Mouse (Mus musculus) midbrain, embryonic 12.5 days (tissue): ENCODE data around the gene Mtif2. TPM values are rescaled to one million over a fixed set of nuclear protein-coding genes. Genes with fewer than 3 reads are reported as not detected.

Experiments
- ATAC-seq: fragments of 200-750 bp; cut with Nextera tagmentation; 2 replicates; pipeline ENCODE4 v1.8.0; 2017; ENCODE audit warnings: low read depth, moderate TSS enrichment, moderate library complexity; ENCODE audit not compliant: low FRiP score
- H3K27ac ChIP-seq: fragments of 300-500 bp; sonication (generic); replicated peaks from 2 replicates; pipeline ENCODE4 v1.5.1; 2016; ENCODE audit warnings: mild to moderate bottlenecking
- H3K27me3 ChIP-seq: fragments of 300-500 bp; sonication (generic); 2 replicates; pipeline ENCODE4 v1.6.1; 2016; ENCODE audit warnings: mild to moderate bottlenecking
- H3K36me3 ChIP-seq: fragments of 300-500 bp; sonication (generic); 2 replicates; pipeline ENCODE4 v1.6.1; 2016
- H3K4me1 ChIP-seq: fragments of 300-500 bp; sonication (generic); 2 replicates; pipeline ENCODE4 v1.6.1; 2016
- H3K4me2 ChIP-seq: fragments of 300-500 bp; sonication (generic); replicated peaks from 2 replicates; pipeline ENCODE4 v1.6.1; 2016; ENCODE audit warnings: mild to moderate bottlenecking, moderate library complexity
- H3K4me3 ChIP-seq: fragments of 300-500 bp; sonication (generic); 2 replicates; pipeline ENCODE4 v1.5.1; 2016; ENCODE audit warnings: mild to moderate bottlenecking
- H3K9ac ChIP-seq: fragments of 300-500 bp; sonication (generic); replicated peaks from 2 replicates; pipeline ENCODE4 v1.6.1; 2016; ENCODE audit warnings: mild to moderate bottlenecking, moderate library complexity
- H3K9me3 ChIP-seq: fragments of 300-500 bp; sonication (generic); 2 replicates; pipeline ENCODE4 v1.6.1; 2016; ENCODE audit warnings: mild to moderate bottlenecking
- WGBS: fragments of 180-500 bp; shearing (Covaris S2); methylation state at CpG from one replicate; pipeline ENCODE4 v1.1.7; 2016; 5-methylcytosine and 5-hydroxymethylcytosine counted together
- polyA plus RNA-seq: library from polyadenylated mRNA; unstranded; fragments of >200 nt; fragmentation: Nextera tagmentation; extraction: Ambion mirVana; gene quantifications from 2 replicates; pipeline ENCODE4 v1.2.1, GENCODE M21; 2016

Gene Mtif2
- polyA plus RNA-seq, 1 experiment from 2014 or later: 48.7 TPM

- no peak overlapping the region for H3K4me2 ChIP-seq
- no peak overlapping the region for H3K4me3 ChIP-seq
- H3K27me3 ChIP-seq: no peaks in the 10 kb centered on the region; the same call in 1 of the 2 replicates
- H3K27ac ChIP-seq: no peak overlapping the region
- H3K4me1 ChIP-seq: no peaks in the 10 kb centered on the region
- no peaks in the 10 kb centered on the region for H3K36me3 ChIP-seq
- no peak for ATAC-seq
- no peaks in the 10 kb centered on the region for H3K9me3 ChIP-seq
- 76% methylated on average over 3 of the region's 3 CpGs for WGBS
- H3K9ac ChIP-seq: no peak overlapping the region
Measured at GRCm38 (mm10) chr11:29571536-29571935, 45.3 kb downstream of the Mtif2 start.

DNA sequence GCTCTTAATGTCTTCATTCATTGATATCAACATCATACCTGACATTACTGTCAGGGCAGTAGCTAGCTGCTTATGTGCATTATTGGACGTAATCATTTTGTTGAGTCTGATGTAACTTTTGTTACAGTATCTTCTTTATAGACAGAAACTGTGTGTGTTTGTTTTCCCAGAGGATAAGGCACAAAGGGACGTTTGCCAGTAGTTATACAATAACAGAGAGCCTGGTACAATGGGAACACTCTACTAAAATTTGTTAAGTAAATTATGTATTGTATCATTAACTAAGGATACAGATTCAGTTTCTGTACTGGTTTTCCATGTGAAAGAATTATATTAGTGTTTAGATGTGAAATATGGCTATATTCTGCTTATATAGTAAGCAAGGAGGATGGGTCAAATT, 46.4 kb downstream of the Mtif2 start:
- no peaks in the 10 kb centered on the region for H3K9me3 ChIP-seq
- H3K36me3 ChIP-seq: no peaks in the 10 kb centered on the region
- no peak overlapping the region for H3K27ac ChIP-seq
- WGBS: 78% methylated on average over 2 of the region's 2 CpGs
- H3K4me1 ChIP-seq: no peaks in the 10 kb centered on the region
- H3K27me3 ChIP-seq: no peaks in the 10 kb centered on the region; the same call in 1 of the 2 replicates
- ATAC-seq: no peak
- H3K4me3 ChIP-seq: no peak overlapping the region
- no peak overlapping the region for H3K9ac ChIP-seq
- H3K4me2 ChIP-seq: no peak overlapping the region

GRCm38 (mm10) chr11:29579610-29580009, 53.4 kb downstream of the Mtif2 start:
- Histone ChIP-seq H3K4me1 (no peaks in the 10 kb centered on the region), H3K27ac (no peak overlapping the region), H3K4me3 (no peak overlapping the region), H3K27me3 (no peaks in the 10 kb centered on the region), H3K36me3 (no peaks in the 10 kb centered on the region), H3K4me2 (no peak overlapping the region), H3K9me3 (no peaks in the 10 kb centered on the region), H3K9ac (no peak overlapping the region)
- ATAC-seq: no peak

Other genes with a start within 250 kb of the Mtif2 start
- 76.4 and 89.5 TPM in 2 replicates for gene Ccdc88a, start 152.8 kb upstream of the Mtif2 start, polyA plus RNA-seq
- gene Prorsd1, start 11.4 kb upstream of the Mtif2 start, polyA plus RNA-seq: 15.6 and 16.1 TPM in 2 replicates
- 0.08 and 0.38 TPM in 2 replicates for gene Clhc1, start 21.5 kb downstream of the Mtif2 start, polyA plus RNA-seq
- gene Rps27a, start 21.7 kb downstream of the Mtif2 start, polyA plus RNA-seq: 705 and 748 TPM in 2 replicates
- 98.1 and 115 TPM in 2 replicates for gene Rtn4, start 166.5 kb downstream of the Mtif2 start, polyA plus RNA-seq